Mouse (Mus musculus): ENCODE measurements around the gene Akap13. TPM values are rescaled to one million over a fixed set of nuclear protein-coding genes. Genes with fewer than 3 reads are reported as not detected.

The Akap13 gene
- polyA plus RNA-seq, 1 experiment, result 107 TPM

GRCm38 (mm10) chr7:75509085-75509873 lies 53.9 kb downstream of the Akap13 start:
- no peaks in the 10 kb centered on the region for H3K4me1 ChIP-seq (ENCODE audit: control insufficient read depth, insufficient read depth, low read length)
- TF ChIP-seq CTCF (IDR thresholded peaks at IDR 0.05; ENCODE audit: control insufficient read depth, insufficient read depth, low read length) (no peak), POLR2A (IDR thresholded peaks at IDR 0.05; ENCODE audit: borderline replicate concordance, control insufficient read depth, low read depth, low read length) (no peak)
- no peak overlapping the region for H3K27ac ChIP-seq (ENCODE audit: control insufficient read depth, insufficient read depth, low read depth, low read length, poor library complexity)
- 73% methylated on average over 5 of the region's 5 CpGs for WGBS
- H3K4me3 ChIP-seq (replicated peaks; ENCODE audit: control insufficient read depth, low read depth, low read length), result no peak overlapping the region

- H3K27ac ChIP-seq (ENCODE audit: control insufficient read depth, insufficient read depth, low read depth, low read length, poor library complexity), result no peak overlapping the region
- 74% methylated on average over 6 of the region's 6 CpGs for whole genome bisulfite sequencing
- no peaks in the 10 kb centered on the region for H3K4me1 ChIP-seq (ENCODE audit: control insufficient read depth, insufficient read depth, low read length)
- no peak for TF ChIP-seq POLR2A (IDR thresholded peaks at IDR 0.05; ENCODE audit: borderline replicate concordance, control insufficient read depth, low read depth, low read length)
- no peak for TF ChIP-seq CTCF (IDR thresholded peaks at IDR 0.05; ENCODE audit: control insufficient read depth, insufficient read depth, low read length)
- H3K4me3 ChIP-seq (replicated peaks; ENCODE audit: control insufficient read depth, low read depth, low read length), result no peak overlapping the region
Observed at GRCm38 (mm10) chr7:75515472-75515871, 60.1 kb downstream of the Akap13 start.

- no peaks in the 10 kb centered on the region for H3K4me1 ChIP-seq (ENCODE audit: control insufficient read depth, insufficient read depth, low read length)
- no peak overlapping the region for H3K4me3 ChIP-seq (replicated peaks; ENCODE audit: control insufficient read depth, low read depth, low read length)
- no peak overlapping the region for H3K27ac ChIP-seq (ENCODE audit: control insufficient read depth, insufficient read depth, low read depth, low read length, poor library complexity)
- 81% methylated on average over 14 of the region's 14 CpGs for WGBS
- TF ChIP-seq CTCF (IDR thresholded peaks at IDR 0.05; ENCODE audit: control insufficient read depth, insufficient read depth, low read length) (no peak), POLR2A (IDR thresholded peaks at IDR 0.05; ENCODE audit: borderline replicate concordance, control insufficient read depth, low read depth, low read length) (no peak)
Observed at GRCm38 (mm10) chr7:75516716-75517619, 61.6 kb downstream of the Akap13 start.

GRCm38 (mm10) chr7:75520531-75520930 lies 65.2 kb downstream of the Akap13 start:
- 87% methylated on average over 6 of the region's 6 CpGs for WGBS
- Histone ChIP-seq H3K27ac (ENCODE audit: control insufficient read depth, insufficient read depth, low read depth, low read length, poor library complexity) (no peak overlapping the region), H3K4me1 (ENCODE audit: control insufficient read depth, insufficient read depth, low read length) (no peaks in the 10 kb centered on the region), H3K4me3 (replicated peaks; ENCODE audit: control insufficient read depth, low read depth, low read length) (no peak overlapping the region)
- TF ChIP-seq CTCF (IDR thresholded peaks at IDR 0.05; ENCODE audit: control insufficient read depth, insufficient read depth, low read length) (no peak), POLR2A (IDR thresholded peaks at IDR 0.05; ENCODE audit: borderline replicate concordance, control insufficient read depth, low read depth, low read length) (no peak)

GRCm38 (mm10) chr7:75521199-75521598 lies 65.9 kb downstream of the Akap13 start:
- TF ChIP-seq CTCF (IDR thresholded peaks at IDR 0.05; ENCODE audit: control insufficient read depth, insufficient read depth, low read length) (no peak), POLR2A (IDR thresholded peaks at IDR 0.05; ENCODE audit: borderline replicate concordance, control insufficient read depth, low read depth, low read length) (no peak)
- H3K27ac ChIP-seq (ENCODE audit: control insufficient read depth, insufficient read depth, low read depth, low read length, poor library complexity), result no peak overlapping the region
- 77% methylated on average over 3 of the region's 3 CpGs for WGBS

GRCm38 (mm10) chr7:75522226-75522625 lies 66.9 kb downstream of the Akap13 start:
- no peak overlapping the region for H3K4me3 ChIP-seq (replicated peaks; ENCODE audit: control insufficient read depth, low read depth, low read length)
- no peaks in the 10 kb centered on the region for H3K4me1 ChIP-seq (ENCODE audit: control insufficient read depth, insufficient read depth, low read length)
- TF ChIP-seq CTCF (IDR thresholded peaks at IDR 0.05; ENCODE audit: control insufficient read depth, insufficient read depth, low read length) (no peak), POLR2A (IDR thresholded peaks at IDR 0.05; ENCODE audit: borderline replicate concordance, control insufficient read depth, low read depth, low read length) (no peak)
- no peak overlapping the region for H3K27ac ChIP-seq (ENCODE audit: control insufficient read depth, insufficient read depth, low read depth, low read length, poor library complexity)
- WGBS, result 69% methylated on average over 3 of the region's 3 CpGs

More at GRCm38 (mm10) chr7:75521199-75521598, 65.9 kb downstream of the Akap13 start:
- Histone ChIP-seq H3K4me1 (ENCODE audit: control insufficient read depth, insufficient read depth, low read length) (no peaks in the 10 kb centered on the region), H3K4me3 (replicated peaks; ENCODE audit: control insufficient read depth, low read depth, low read length) (no peak overlapping the region)

- TF ChIP-seq CTCF (IDR thresholded peaks at IDR 0.05; ENCODE audit: control insufficient read depth, insufficient read depth, low read length) (no peak), POLR2A (IDR thresholded peaks at IDR 0.05; ENCODE audit: borderline replicate concordance, control insufficient read depth, low read depth, low read length) (no peak)
- H3K4me1 ChIP-seq (ENCODE audit: control insufficient read depth, insufficient read depth, low read length), result no peaks in the 10 kb centered on the region
- H3K27ac ChIP-seq (ENCODE audit: control insufficient read depth, insufficient read depth, low read depth, low read length, poor library complexity), result no peak overlapping the region
- no peak overlapping the region for H3K4me3 ChIP-seq (replicated peaks; ENCODE audit: control insufficient read depth, low read depth, low read length)
Observed at GRCm38 (mm10) chr7:75524789-75525569, 69.6 kb downstream of the Akap13 start.

Measured in bone marrow, adult 2 months (tissue).